Mouse (Mus musculus) neural tube, embryonic 11.5 days (tissue): ENCODE data around the gene Ocrl. TPM values are rescaled to one million over a fixed set of nuclear protein-coding genes. Genes with fewer than 3 reads are reported as not detected.

Experiments
- ATAC-seq: fragments of 200-750 bp; cut with Nextera tagmentation; 2 replicates; pipeline ENCODE4 v1.8.0; 2017; ENCODE audit warnings: moderate number of reproducible peaks, mild to moderate bottlenecking, moderate TSS enrichment, moderate library complexity; ENCODE audit not compliant: insufficient read depth, low FRiP score, low TSS enrichment
- DNase-seq: peaks from one replicate; pipeline ENCODE4 v3.0.0-alpha.2; 2015; ENCODE audit warnings: low spot score
- H3K27ac ChIP-seq: fragments of 300-500 bp; sonication (generic); 2 replicates; pipeline ENCODE4 v1.5.1; 2014; ENCODE audit warnings: low read depth, mild to moderate bottlenecking, low read length
- H3K27me3 ChIP-seq: fragments of 300-500 bp; sonication (generic); 2 replicates; pipeline ENCODE4 v1.6.1; 2014; ENCODE audit warnings: mild to moderate bottlenecking, low read length, mixed read lengths; ENCODE audit not compliant: control insufficient read depth, insufficient read depth
- H3K36me3 ChIP-seq: fragments of 300-500 bp; sonication (generic); 2 replicates; pipeline ENCODE4 v1.6.1; 2014; ENCODE audit warnings: mild to moderate bottlenecking, low read length, moderate library complexity, mixed read lengths; ENCODE audit not compliant: control insufficient read depth, insufficient read depth
- H3K4me1 ChIP-seq: fragments of 300-500 bp; sonication (generic); 2 replicates; pipeline ENCODE4 v1.6.1; 2014; ENCODE audit warnings: low read length, mixed read lengths; ENCODE audit not compliant: control insufficient read depth, insufficient read depth
- H3K4me2 ChIP-seq: fragments of 300-500 bp; sonication (generic); 2 replicates; pipeline ENCODE4 v1.6.1; 2014; ENCODE audit warnings: low read depth, mild to moderate bottlenecking, moderate library complexity
- H3K4me3 ChIP-seq: fragments of 300-500 bp; sonication (generic); 2 replicates; pipeline ENCODE4 v1.5.1; 2014; ENCODE audit warnings: low read depth, low read length
- H3K9ac ChIP-seq: fragments of 300-500 bp; sonication (generic); 2 replicates; pipeline ENCODE4 v1.6.1; 2014; ENCODE audit warnings: mild to moderate bottlenecking, low read length
- H3K9me3 ChIP-seq: fragments of 300-500 bp; sonication (generic); 2 replicates; pipeline ENCODE4 v1.6.1; 2016; ENCODE audit warnings: low read length; ENCODE audit not compliant: control insufficient read depth
- WGBS: fragments of 180-500 bp; shearing (Covaris S2); extraction: QIAGEN DNeasy Blood & Tissue Kit; methylation state at CpG from one replicate; pipeline ENCODE4 v1.1.7; 2014; 5-methylcytosine and 5-hydroxymethylcytosine counted together
- polyA plus RNA-seq: library from polyadenylated mRNA; unstranded; fragments of >200 nt; fragmentation: Nextera tagmentation; extraction: Ambion mirVana; gene quantifications from 2 replicates; pipeline ENCODE4 v1.2.1, GENCODE M21; 2014

Ocrl gene
- polyA plus RNA-seq, 1 experiment from 2014 or later, result 20.8 TPM

DNA sequence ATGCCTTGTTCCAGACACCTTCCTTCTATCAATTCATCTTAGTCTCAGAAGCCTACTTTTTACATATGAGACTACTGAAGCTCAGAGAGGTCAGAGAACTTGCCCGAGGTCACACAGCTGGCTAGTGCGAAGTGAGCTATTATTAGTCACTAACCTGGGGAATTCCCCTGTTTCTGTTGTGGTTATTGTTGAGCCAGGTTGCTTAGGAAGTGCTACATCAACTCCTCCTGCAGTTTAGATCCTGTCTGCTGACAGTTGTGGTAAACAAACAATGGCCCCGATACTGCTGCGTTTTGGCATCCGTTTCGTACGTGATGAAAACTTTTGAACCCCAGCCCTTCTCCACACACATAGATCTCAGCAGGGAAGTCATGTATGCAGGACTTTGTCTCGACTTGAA is 86.2 kb downstream of the Ocrl start:
- Histone ChIP-seq H3K27me3 (no peaks in the 10 kb centered on the region), H3K4me2 (no peak overlapping the region), H3K9me3 (no peaks in the 10 kb centered on the region), H3K4me1 (no peaks in the 10 kb centered on the region), H3K27ac (no peak overlapping the region), H3K4me3 (no peak overlapping the region), H3K9ac (no peak overlapping the region), H3K36me3 (no peaks in the 10 kb centered on the region)
- DNase-seq, result no peak
- no peak for ATAC-seq
- WGBS, result 88% methylated on average over 8 of the region's 8 CpGs

DNA sequence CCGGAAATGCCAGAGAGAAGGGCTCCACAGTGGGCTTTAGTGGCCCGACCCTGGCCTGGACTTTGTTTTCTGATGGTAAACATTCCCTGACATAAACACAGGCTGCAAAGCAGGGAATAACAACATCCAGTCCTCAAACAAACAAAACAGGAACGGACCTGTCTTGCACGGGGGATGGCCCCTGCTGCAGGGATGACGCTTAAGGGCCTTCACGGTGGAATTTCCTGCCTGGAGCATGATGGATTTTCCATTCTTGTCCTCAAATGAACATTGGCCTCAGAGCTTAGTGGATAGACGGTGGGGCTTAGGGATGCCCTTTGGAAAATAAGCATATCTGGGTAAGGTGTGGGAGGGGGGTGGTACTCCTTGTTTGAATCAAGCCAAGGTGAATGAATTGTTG is 89.0 kb downstream of the Ocrl start:
- H3K9me3 ChIP-seq, result no peaks in the 10 kb centered on the region
- H3K4me2 ChIP-seq, result no peak overlapping the region
- no peaks in the 10 kb centered on the region for H3K4me1 ChIP-seq
- H3K36me3 ChIP-seq, result no peaks in the 10 kb centered on the region
- no peak overlapping the region for H3K9ac ChIP-seq
- WGBS, result 76% methylated on average over 7 of the region's 7 CpGs
- H3K27me3 ChIP-seq, result no peaks in the 10 kb centered on the region
- H3K4me3 ChIP-seq, result no peak overlapping the region
- DNase-seq, result no peak
- no peak for ATAC-seq
- H3K27ac ChIP-seq, result no peak overlapping the region

DNA sequence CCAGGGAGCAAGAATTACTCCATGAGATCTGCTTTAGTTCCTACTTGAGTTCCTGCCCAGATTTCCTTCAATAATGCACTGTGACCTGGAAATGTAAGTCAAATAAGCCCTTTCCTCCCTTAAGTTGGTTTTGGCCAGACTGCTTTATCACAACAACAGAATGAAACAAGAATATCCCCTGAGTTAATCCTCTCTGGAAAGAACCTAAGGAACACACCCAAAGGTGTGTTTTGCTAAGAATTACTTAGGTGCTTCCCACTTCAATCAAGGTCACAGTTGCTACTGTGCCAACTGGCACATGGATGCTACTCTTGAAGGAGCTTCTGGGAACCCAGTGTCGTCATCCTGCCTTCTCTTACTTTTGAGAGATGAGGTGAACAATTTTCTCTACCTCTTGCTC is 92.6 kb downstream of the Ocrl start:
- H3K4me3 ChIP-seq, result no peak overlapping the region
- no peaks in the 10 kb centered on the region for H3K4me1 ChIP-seq
- H3K36me3 ChIP-seq, result no peaks in the 10 kb centered on the region
- ATAC-seq (no peak), DNase-seq (no peak)
- no peaks in the 10 kb centered on the region for H3K27me3 ChIP-seq
- H3K9me3 ChIP-seq, result no peaks in the 10 kb centered on the region
- H3K27ac ChIP-seq, result no peak overlapping the region
- H3K9ac ChIP-seq, result no peak overlapping the region
- 81% methylated on average over 1 of the region's 1 CpGs for WGBS
- H3K4me2 ChIP-seq, result no peak overlapping the region

DNA sequence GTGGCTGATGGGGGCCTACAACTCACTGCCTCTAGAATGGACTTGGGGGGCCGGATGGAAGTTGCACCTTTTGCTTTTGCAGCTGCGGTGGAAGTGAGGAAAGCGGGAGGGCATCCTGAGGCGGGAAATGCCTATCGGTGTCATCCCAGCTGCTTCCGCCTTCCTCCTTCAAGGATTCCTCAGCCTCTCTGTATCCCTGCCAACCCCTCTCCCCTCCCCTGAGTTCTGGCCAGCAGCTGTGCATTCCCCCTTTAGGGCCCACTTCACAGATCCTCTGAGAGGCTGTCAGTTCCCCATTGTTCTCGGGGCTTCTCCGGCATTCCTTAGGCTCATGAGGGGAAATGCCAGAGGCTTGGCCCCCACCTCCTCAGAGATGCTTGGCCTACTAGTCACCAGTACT is 93.9 kb downstream of the Ocrl start:
- H3K9me3 ChIP-seq, result no peaks in the 10 kb centered on the region
- DNase-seq (no peak), ATAC-seq (no peak)
- no peak overlapping the region for H3K9ac ChIP-seq
- 72% methylated on average over 8 of the region's 8 CpGs for WGBS
- no peaks in the 10 kb centered on the region for H3K27me3 ChIP-seq
- no peak overlapping the region for H3K27ac ChIP-seq
- H3K4me1 ChIP-seq, result no peaks in the 10 kb centered on the region
- H3K4me2 ChIP-seq, result no peak overlapping the region
- no peaks in the 10 kb centered on the region for H3K36me3 ChIP-seq
- no peak overlapping the region for H3K4me3 ChIP-seq

DNA sequence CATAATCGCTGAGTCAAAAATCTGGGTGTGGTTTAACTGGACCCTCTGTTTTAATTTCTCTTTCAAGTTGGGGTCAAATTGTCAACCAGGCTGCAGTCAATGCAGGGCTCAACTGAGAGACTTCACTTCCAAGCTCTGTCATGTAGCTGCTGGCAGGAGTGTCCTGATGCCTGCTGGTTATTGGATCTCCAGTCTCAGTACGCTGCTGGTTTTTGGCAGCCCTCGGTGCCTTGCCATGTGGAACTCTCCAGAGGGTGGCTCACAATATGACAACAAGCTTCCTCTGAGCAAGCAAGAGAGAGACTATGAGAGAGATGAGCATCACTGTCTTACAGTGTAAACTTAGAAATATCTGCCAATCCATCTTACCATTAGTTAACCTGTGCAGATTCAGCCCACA is 99.5 kb downstream of the Ocrl start:
- DNase-seq (no peak), ATAC-seq (no peak)
- no peak overlapping the region for H3K27ac ChIP-seq
- H3K4me2 ChIP-seq, result no peak overlapping the region
- no peaks in the 10 kb centered on the region for H3K4me1 ChIP-seq
- 91% methylated on average over 3 of the region's 3 CpGs for WGBS
- H3K36me3 ChIP-seq, result no peaks in the 10 kb centered on the region
- H3K27me3 ChIP-seq, result no peaks in the 10 kb centered on the region
- no peak overlapping the region for H3K4me3 ChIP-seq
- no peak overlapping the region for H3K9ac ChIP-seq
- no peaks in the 10 kb centered on the region for H3K9me3 ChIP-seq

Other genes with a start within 250 kb of the Ocrl start
- 22.6 and 23.2 TPM in 2 replicates for gene Smarca1, start 19.4 kb upstream of the Ocrl start, polyA plus RNA-seq
- 2.4 and 2.6 TPM in 2 replicates for gene Apln, start 122.5 kb downstream of the Ocrl start, polyA plus RNA-seq
- 1.1 and 1.4 TPM in 2 replicates for gene Xpnpep2, start 196.3 kb downstream of the Ocrl start, polyA plus RNA-seq
- 1.2 and 2.0 TPM in 2 replicates for gene Sash3, start 234.0 kb downstream of the Ocrl start, polyA plus RNA-seq